Mouse (Mus musculus) left cerebral cortex, postnatal 10 days (tissue): Measurements from ENCODE around the gene Tcf19. TPM values are rescaled to one million over a fixed set of nuclear protein-coding genes. Genes with fewer than 3 reads are reported as not detected.
"Not testable (repeated sequence)": the region's sequence is repeated elsewhere in the genome, so short reads cannot be mapped to it uniquely, and the experiment has no call there.

Source experiments
- DNase-seq, 2 experiments: peaks; one replicate each; pipeline ENCODE4 v3.0.0; 2021 to 2022; ENCODE audit warnings: low spot score in 2 of 2, mixed read lengths in 1 of 2; ENCODE audit errors: extremely low spot score in 1 of 2
- intact Hi-C: fragments of 180-260 bp; cut with DNase I; formaldehyde crosslinking; loops from one replicate; pipeline ENCODE4 v1.15.1; 2025
- total RNA-seq, 2 experiments: library from RNA; stranded (reverse); gene quantifications; 2 replicates each; pipeline ENCODE4 v1.2.3; 2021

Gene Tcf19
- total RNA-seq, 2 experiments from 2014 or later: 5.7 to 8.5 TPM

DNA sequence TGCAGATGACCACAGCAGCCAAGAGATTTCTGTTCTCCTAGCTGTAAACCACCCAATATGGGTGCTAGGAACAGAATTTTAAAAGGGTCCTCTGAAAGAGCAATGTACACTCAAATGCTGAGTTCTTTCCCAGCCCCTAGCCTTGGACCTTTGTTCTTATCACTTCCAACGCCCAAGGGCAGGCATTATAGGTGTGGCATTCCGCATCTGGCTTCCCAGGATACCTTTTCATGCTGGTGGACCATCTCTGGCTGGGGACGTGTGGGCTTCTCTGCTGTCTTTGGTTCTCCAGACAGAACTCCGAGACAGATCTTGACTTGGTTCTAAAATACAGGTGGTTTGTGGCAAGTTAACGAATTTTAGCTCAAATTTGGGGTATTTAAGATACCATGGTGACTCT is 13.9 kb downstream of the Tcf19 start:
- DNase-seq: no peak
- intact Hi-C loops: no loop called here

DNA sequence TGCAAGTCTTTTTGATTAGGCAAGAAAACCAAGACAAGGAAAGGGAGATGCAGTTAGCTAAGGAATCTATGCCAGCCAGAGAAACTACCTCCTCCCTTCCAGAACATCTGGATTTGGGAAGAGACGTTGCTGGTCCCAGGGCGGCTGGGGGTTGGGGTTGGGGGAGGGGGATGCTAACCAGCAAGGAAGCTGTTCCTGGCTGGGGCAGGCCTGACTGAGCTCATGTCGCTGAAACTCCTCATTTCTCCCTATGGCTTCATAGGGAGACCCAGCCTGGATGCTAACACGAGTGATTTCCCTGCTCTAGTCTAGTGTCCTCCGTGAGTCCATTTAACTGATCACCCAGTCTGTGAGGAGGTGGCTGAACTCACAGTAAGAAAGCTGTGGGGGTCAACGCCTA is 14.4 kb downstream of the Tcf19 start:
- DNase-seq: no peak
- intact Hi-C loops: no loop called here

DNA sequence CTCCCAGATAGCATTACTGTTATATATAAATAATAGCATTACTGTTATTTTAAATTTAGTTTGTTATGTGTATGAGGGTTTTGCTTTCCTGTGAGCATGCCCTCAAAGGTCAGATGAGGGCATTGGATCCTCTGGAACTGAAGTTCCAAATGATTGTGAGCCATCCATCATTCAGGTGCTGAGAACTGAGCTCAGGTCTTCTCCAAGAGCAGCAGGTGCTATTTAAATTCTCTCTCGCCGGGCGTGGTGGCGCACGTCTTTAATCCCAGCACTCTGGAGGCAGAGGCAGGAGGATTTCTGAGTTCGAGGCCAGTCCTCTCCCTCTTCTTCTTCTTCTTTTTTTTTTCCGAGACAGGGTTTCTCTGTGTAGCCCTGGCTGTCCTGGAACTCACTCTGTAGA is 19.5 kb downstream of the Tcf19 start:
- DNase-seq: no peak
- intact Hi-C loops: no loop called here

DNA sequence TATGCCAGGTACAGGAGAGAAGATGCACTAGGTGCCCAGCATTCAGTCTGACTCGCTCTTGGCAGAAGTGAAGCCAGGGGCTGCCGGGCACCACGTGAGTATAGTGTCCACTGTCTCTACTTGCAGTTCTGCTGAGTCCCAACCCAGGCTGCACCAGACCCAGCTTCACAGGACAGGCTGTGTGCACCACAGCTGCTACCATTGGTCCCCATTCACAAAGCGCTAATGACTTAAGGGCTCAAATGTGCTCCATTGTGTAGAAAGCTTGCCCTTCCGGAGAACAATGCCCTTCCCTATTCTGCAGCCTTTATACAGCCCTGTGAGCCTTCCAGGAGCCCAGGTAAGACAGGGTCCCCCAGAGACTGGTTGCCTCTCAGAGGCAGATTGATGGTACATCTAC is 26.3 kb downstream of the Tcf19 start:
- intact Hi-C loops: no loop called here

DNA sequence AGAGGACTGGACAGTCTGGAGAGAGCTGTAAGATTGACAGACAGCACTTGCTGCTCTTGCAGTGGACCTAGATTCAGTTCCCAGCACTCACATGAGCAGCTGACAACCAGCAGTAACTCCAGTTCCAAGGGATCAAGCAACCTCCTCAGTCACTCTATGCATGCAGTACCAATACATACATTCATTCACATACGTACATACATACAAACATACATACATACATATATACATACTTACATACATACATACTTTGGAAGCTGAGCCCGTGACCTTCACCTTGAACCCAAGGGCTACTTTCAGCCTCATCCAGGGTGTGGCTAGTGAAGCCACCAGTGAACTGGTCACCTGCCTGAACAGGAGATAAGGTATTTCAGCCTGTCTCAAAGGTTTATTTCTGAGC is 28.6 kb downstream of the Tcf19 start:
- DNase-seq: no peak
- intact Hi-C loops: no loop called here

More for the DNA sequence above, 26.3 kb downstream of the Tcf19 start:
- DNase-seq: no peak

DNA sequence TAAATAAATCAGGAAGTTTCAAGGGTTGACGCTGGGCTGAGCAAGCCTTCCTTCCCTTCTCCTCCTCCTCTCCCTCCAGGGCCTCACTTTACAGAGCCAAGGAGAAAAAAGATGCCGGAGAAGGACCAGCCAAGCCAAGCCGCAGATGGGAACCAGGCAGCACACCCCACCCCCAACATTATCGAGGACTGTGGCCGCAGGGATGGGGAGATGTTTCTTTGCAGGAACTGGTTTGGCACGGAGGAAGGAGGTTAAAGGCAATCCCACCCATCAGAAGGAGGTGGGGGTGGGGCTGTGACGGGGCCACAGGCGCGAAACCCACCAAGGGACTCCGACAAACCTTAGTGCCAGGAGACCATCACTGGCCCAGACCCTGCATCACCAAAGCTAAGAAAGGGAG is 29.9 kb downstream of the Tcf19 start:
- DNase-seq: no peak
- intact Hi-C loops: no loop called here

DNA sequence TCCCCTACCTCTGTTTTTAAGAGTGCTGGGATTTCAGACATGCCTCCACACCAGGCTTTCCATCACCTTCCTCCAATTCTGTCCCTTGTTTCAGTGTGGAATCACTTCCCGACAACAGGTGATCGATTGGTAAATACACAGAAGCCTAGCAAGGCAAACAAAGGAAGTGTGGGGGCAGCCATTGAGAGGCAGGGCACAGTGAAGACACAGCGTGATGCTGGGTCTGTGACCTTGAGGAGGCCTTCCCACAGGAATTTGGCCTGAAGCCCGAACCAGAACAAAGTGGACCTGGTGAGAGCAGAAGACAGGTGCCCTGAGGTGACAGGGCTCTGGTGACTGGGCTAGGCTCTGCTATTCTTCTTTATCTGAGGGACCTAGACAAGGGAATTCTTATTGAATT is 30.9 kb downstream of the Tcf19 start:
- intact Hi-C loops: no loop called here
- no peak for DNase-seq

DNA sequence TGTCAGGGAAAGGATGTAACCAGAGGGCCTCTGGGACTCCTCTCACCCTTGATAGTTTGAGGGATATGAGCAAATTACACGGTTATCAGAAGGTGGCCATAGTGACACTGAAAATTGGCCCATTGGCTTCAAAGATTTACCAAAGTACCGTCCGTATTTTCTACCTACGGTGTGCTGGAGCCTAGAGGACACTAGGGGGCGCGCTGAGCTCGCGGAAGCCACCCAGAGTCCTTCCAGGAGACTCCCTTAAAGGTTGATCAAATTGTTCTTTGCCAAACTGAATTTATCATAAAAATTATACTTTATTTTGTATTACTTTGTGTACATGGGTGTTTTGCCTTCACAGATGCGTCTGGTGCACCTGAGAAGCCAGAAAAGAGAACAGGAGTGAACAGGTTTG is 32.6 kb downstream of the Tcf19 start:
- intact Hi-C loops: no loop called here
- DNase-seq: peak; percentile 42 to 49

DNA sequence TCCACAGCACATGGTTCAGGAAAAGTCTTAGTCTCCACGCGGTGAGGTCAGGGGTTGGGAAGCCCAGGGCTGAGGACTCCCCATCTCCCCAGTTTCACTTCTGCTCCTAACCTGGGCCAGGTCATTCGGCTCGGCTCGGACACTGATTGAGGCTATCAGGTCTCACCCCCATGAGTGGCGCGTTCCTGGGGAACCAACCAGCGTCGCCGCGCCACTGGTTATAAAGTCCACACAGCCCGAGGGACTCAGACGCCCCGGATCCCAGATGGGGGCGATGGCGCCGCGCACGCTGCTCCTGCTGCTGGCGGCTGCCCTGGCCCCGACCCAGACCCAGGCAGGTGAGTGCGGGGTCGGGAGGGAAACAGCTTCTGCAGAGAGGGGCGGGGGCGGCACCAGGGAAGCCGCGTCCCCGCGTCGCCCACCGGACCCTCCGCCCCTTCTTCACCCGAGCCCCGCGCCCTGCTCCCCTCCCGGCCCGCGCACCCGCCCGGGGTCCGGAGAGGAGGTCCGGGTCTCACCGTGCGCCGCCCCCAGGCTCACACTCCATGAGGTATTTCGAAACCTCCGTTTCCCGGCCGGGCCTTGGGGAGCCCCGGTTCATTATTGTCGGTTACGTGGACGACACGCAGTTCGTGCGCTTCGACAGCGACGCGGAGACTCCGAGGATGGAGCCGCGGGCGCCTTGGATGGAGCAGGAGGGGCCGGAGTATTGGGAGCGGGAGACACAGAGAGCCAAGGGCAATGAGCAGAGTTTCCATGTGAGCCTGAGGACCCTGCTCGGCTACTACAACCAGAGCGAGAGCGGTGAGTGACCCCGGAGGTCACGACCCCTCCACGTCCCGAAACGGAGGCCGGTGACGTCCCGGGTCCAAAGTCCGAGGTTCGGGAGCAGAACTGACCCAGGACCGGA is 46.5 kb downstream of the Tcf19 start, which contains the start of gene H2-Q10:
TSS of gene H2-Q10 (plus strand) at position 248 of the 910 bp plus-strand sequence.
- intact Hi-C loops: no loop called here
- DNase-seq: peak in 1 of 2 experiments; percentile 35

DNA sequence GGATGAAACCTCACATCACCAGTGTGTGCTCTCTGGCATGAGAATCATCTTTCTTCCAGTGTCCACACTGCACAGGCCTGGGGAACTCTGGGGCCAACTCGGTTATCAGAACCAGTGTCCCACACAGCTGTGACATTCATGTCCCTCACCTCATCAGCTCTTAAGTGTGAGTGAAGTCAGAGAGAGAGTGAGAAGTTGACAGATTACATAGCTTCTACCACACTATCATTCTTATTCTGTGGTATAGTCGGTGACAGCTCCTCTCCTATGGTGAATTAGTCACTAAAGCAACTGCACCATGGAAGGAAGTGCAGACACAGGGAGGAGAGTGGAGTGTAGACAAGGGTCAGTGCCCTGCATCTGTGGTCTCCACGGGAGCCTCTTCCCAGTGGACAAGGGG is 47.7 kb downstream of the Tcf19 start:
- intact Hi-C loops, DNase-seq: not testable (repeated sequence)

DNA sequence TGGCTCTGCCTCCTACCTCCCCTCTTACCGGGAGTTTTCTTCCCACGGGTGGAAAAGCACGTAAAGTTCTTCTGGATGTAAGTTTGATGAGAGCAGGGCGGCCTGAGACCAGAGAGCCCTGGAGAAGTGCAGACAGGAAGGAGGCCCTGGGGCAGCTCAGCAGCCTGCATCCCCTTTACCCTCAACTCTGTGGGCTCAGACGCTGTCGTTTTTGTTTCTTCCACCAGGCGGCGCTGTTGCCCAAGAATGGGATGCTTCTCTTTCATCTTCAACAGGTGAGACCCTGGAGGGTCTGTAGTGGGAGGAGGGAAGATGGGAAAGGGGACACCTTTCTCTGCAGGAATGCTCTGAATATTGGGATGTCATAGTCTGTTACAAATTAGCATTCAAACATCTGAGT is 51.0 kb downstream of the Tcf19 start:
- DNase-seq, intact Hi-C loops: not testable (repeated sequence)

Other genes starting within 250 kb of the Tcf19 start
- under 1 TPM; 0.67 to 0.81 TPM for gene H2-Q1, start 196.4 kb downstream of the Tcf19 start, total RNA-seq
- gene H2-Q2, start 174.6 kb downstream of the Tcf19 start, total RNA-seq: 1 to 10 TPM; 1.7 to 1.8 TPM
- 1 to 10 TPM in 1 of 2 experiments, under 1 TPM in 1; 0.56 to 1.4 TPM for gene H2-Q4, start 137.2 kb downstream of the Tcf19 start, total RNA-seq
- gene H2-Q6, start 92.0 kb downstream of the Tcf19 start, total RNA-seq: not detected
- gene H2-Q7, start 77.7 kb downstream of the Tcf19 start, total RNA-seq: under 1 TPM in 1 of 2 experiments, not detected in 1; 0.55 TPM
- gene H2-Q10, start 46.7 kb downstream of the Tcf19 start, total RNA-seq: not detected
- not detected for gene Pou5f1, start 10.8 kb downstream of the Tcf19 start, total RNA-seq
- gene Cchcr1, start 276 bp upstream of the Tcf19 start, total RNA-seq: 1 to 10 TPM; 6.4 to 7.4 TPM
- under 1 TPM; 0.43 to 0.59 TPM for gene Psors1c2, start 16.4 kb upstream of the Tcf19 start, total RNA-seq
- under 1 TPM; 0.41 to 0.47 TPM for gene Cdsn, start 35.3 kb upstream of the Tcf19 start, total RNA-seq
- not detected for gene 2300002M23Rik, start 50.6 kb upstream of the Tcf19 start, total RNA-seq
- gene Sfta2, start 84.7 kb upstream of the Tcf19 start, total RNA-seq: not detected
- gene Gm9573, start 109.8 kb upstream of the Tcf19 start, total RNA-seq: not detected
- gene Mucl3, start 126.9 kb upstream of the Tcf19 start, total RNA-seq: not detected
- gene Vars2, start 150.8 kb upstream of the Tcf19 start, total RNA-seq: 10 to 100 TPM; 31.2 to 42.6 TPM
- 10 to 100 TPM; 23.5 to 24.1 TPM for gene Gtf2h4, start 156.9 kb upstream of the Tcf19 start, total RNA-seq
- 10 to 100 TPM; 39.6 to 40.1 TPM for gene Ddr1, start 187.8 kb upstream of the Tcf19 start, total RNA-seq